Mouse (Mus musculus) kidney, postnatal 14 days (tissue): ENCODE results near the gene 2310011J03Rik.

Experiments used
- DNase-seq: peaks from one replicate; pipeline ENCODE4 v3.0.0; 2022; ENCODE audit warnings: mixed read lengths

2310011J03Rik gene

DNA sequence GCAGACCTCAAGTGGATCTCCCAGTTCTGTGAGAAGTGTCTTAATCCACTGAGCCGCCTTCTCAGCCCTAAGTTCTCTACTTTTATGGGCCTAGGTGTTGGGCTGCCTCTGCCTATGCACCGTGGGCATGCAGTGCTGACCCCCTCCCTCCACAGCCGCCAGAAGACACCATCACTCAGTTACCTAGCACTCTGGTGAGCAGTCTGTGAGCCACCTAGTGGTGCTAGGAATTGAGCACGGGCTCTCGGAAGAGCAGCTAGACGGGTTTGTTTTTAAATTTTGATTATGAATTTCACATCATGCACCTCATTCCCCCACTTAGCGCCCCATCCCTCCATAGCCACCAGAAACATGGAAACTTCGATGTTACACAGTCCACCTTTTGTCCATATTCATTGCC is 31.7 kb downstream of the 2310011J03Rik start:
- no peak for DNase-seq

DNA sequence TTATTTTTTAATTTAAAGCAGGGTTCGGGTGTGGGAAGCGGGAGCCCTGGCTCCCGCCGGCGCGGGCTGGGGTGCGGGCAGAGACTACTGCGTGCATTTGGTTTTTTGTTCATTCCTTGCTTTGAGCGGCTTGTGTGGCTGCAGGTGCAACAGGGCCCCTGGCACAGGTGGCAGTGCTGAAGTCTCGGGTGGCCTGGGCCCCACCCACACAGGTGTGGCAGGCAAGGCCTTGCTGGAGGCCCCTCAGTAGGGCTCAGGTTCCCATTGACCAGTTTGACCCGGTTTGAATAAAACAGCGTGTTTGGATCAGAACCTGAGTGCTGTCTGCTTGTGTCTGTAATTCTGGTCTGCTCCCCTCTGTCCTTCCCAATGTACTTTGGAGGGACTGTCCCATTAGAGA is 32.2 kb downstream of the 2310011J03Rik start:
- DNase-seq, result no peak

DNA sequence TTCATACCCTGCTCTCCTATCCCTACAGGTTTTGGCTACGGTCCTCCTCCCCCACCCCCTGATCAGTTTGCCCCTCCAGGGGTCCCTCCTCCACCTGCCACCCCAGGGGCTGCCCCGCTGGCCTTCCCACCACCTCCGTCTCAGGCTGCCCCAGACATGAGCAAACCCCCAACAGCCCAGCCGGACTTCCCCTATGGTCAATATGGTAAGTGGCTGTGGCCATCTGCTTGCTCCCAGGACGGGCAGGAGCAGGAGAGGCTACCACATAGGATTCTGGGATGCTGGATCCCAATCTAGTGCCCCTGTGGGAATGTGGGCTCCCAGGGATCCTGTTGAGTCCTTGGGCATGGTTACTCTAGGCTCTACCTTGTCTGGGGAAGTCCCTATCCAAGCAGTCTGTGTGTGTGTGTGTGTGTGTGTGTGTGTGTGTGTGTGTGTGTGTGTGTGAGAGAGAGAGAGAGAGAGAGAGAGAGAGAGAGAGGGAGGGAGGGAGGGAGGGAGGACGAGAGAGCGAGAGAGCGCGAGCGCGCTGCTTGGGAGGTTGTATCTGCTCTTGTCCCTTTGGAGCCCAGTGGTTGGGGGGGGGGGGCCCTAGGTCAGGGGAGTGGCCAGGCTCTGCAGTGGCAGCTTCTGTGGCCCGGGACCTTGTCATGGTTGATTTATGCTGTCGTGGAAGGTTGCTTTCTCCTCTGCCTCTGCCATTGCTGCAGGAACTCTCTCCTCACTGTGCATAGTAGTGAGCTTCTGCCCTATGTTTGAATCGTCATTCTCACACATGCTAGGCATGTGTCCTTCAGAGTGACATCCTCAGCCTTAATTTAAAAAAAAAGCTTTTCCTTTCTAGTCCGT is 34.9 kb downstream of the 2310011J03Rik start:
- DNase-seq, result no peak

GRCm38 (mm10) chr10:80282481-80283441 is 37.6 kb downstream of the 2310011J03Rik start:
- DNase-seq, result no peak

DNA sequence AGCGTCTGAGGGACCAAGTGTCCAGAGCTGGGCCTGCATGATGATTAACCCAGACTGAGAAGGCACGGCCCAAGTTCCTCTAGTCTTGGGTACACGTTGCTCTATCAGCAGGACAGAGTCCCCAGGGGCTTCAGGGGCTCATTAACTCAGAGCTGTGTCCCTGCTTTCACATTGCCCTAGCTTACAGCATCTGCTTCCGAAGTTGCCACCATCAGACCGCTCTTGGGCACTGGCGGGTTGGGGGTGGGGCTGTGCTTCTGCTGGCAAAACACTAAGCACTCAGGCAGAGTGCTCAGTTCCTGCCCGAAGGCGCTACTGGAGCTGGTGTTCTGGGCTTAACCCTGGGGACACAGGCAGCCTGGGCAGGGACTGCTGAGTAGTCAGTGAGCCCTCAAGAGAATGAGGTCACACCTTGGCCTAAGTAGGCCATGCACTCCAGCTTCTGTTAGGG is 38.4 kb downstream of the 2310011J03Rik start:
- peak; percentile 77 for DNase-seq

DNA sequence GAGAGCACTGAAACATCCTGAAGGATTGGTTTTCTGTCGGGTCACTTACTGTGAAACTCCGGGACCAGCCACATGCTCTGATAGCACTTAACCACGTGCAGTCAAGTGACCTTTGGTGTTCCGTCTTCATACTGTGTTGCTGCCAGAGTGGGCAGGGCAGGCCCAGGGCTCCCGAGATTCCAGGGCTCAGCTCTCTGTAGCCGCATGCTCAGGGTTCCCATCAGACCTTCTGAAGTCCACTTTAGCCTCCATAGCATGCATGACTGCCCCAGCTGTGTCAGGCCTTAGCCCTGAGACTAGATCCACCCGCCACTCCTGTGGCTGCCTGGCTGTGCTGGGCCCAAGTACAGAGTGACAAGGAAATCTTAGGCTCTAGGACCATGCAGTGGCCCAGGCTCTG is 39.0 kb downstream of the 2310011J03Rik start:
- peak; percentile 89 for DNase-seq

DNA sequence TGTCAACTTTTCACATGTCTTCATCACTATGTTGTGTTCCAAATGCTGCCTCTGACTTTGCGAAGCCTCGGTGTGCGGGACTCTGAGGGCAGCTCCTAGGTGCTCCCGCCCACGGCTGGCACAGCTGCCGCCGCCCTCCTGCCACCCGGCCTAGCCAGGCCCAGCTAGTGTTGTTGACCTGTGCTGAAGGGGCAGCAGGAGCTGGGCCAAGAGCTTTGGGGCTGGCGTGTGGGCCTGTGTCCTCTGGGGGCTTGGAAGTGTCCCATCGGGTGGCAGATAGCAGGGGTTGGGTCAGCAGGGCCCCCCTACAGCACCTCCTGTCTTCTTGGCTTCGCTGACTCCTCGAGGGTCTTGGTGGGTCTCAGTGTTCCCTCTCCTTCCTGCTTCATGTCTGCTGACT is 41.1 kb downstream of the 2310011J03Rik start:
- no peak for DNase-seq

- DNase-seq, result no peak
These were observed 41.9 kb downstream of the 2310011J03Rik start for GRCm38 (mm10) chr10:80278390-80278789.

DNA sequence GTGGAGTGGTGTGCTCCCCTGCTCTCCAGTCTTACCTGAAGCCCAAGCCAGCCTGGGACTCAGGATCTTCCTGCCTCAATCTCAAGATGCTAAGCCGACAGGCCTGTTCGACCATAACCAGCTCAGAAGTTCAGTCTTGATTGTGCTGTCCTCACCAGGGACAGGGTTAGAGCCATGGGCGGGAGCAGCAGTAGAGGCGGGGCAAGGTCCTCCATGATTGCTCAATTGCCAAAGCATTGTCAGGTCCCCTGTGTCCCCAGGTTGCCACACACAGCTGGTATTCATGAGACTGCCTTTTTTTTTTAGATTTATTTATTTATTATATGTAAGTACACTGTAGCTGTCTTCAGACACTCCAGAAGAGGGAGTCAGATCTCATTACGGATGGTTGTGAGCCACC is 44.1 kb downstream of the 2310011J03Rik start:
- no peak for DNase-seq

DNA sequence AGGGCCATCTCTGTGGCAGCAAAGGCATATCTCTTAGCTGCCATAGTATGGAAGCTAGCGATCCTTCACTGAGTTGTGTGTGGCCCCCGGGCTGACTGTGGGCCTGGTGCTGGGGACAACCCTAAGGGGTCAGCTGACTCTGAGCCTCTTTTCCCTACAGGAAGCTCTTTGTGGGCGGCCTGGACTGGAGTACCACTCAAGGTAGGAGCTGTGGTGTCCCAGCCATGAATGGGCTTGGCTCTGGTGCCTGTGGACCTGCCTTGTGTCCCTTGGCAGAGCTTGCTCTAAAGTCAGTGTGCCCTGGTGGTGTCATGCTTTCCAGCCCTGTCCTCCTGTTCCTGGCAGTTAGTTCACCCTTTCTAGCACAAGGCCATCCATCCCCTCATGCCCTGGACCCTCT is 46.5 kb downstream of the 2310011J03Rik start:
- DNase-seq, result no peak

GRCm38 (mm10) chr10:80271870-80272585 is 48.3 kb downstream of the 2310011J03Rik start:
- no peak for DNase-seq

DNA sequence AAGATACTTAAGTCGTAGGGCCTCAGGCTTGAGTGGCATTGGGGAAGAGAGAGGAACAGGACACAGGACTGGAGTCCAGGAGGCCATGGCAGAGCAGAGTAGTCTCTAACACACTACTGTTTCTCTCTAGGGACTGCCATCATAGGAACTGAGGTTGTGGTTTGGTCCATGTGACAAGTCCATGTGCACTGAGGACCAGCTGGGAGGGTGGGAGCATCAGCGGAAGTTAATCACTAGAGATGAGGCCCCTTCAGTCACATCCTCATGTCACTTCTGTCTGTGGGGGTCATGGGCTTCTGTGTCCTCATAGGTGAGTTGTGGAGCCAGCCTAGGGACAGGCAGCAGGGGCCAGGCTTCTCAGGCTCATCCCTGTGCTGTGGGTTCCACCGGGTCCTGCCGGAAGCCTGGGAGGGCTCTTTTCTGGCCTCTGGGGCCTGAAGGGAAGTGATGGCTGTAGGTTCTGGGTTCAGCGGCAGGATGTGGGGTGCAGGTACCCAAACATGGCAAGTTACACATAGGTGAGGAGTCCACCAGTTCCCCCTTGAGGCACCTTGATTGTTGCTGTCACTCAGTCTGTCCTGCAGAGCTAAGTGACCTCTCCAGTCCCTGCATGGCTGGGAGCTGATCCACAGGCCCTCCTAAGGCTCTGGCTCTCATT is 49.0 kb downstream of the 2310011J03Rik start:
- no peak for DNase-seq

GRCm38 (mm10) chr10:80270734-80271181 is 49.6 kb downstream of the 2310011J03Rik start:
- DNase-seq, result peak; percentile 61

GRCm38 (mm10) chr10:80270099-80270498 is 50.2 kb downstream of the 2310011J03Rik start:
- DNase-seq, result no peak
